Mouse (Mus musculus) C2C12 (cell line): ENCODE measurements around the gene Mnt.

Experiments used
- CEBPB ChIP-seq: IDR thresholded peaks from one replicate; pipeline ENCODE4 v1.6.1; 2011; ENCODE audit warnings: low read depth, mild to moderate bottlenecking, control low read depth, moderate library complexity
- CTCF ChIP-seq: IDR thresholded peaks from one replicate; pipeline ENCODE4 v1.5.1; 2011; ENCODE audit not compliant: control insufficient read depth, insufficient read depth, insufficient read length
- MAX ChIP-seq: IDR thresholded peaks from one replicate; pipeline ENCODE4 v1.6.1; 2011; ENCODE audit warnings: mild to moderate bottlenecking, control low read depth
- MYOG ChIP-seq: IDR thresholded peaks from one replicate; pipeline ENCODE4 v1.6.1; 2011; ENCODE audit not compliant: control insufficient read depth, insufficient read length; ENCODE audit errors: extremely low read depth
- USF1 ChIP-seq: IDR thresholded peaks from one replicate; pipeline ENCODE4 v1.6.1; 2011; ENCODE audit warnings: low read depth, mild to moderate bottlenecking, control low read depth, moderate library complexity

GRCm38 (mm10) chr11:74850998-74851661 lies 20.4 kb downstream of the Mnt start:
- TF ChIP-seq CTCF (no peak), MAX (no peak), CEBPB (no peak), USF1 (no peak), MYOG (no peak)
